Mouse (Mus musculus): ENCODE results near the gene Usp54.

Gene Usp54

DNA sequence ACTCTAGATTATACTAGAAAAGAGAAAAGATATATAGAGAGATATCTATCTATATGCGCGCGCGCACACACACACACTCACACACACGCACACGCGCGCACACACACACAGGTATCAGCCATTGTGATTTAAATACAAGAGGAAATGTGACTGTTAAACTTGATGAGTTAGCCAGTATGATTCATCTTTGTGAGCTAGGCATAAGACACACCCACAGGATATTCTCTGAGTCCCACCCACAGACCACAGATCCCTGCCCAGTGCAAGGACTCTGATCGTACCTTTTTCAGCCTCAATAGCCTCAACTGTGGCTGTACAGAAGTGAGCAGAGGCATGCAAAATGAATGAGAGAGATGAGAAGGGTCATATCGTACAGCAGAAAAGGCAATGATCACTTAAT lies 137.9 kb downstream of the Usp54 start:
- DNase-seq (ENCODE audit: low read depth, low spot score): no peak

- no peak for DNase-seq (ENCODE audit: low read depth, low spot score)
These were observed 140.9 kb downstream of the Usp54 start for GRCm38 (mm10) chr14:20499982-20500381.

All from mesoderm, embryonic 11.5 days (tissue).